Mouse (Mus musculus) cortical plate, adult 2 months (tissue): ENCODE measurements around the gene Ern2.

Experiments used
- CTCF ChIP-seq: fragments of 200-500 bp; IDR thresholded peaks from 2 replicates; pipeline ENCODE4 v1.5.1; 2011; ENCODE audit warnings: mild to moderate bottlenecking, control low read depth, low read length; ENCODE audit not compliant: insufficient read depth; ENCODE audit errors: extremely low read depth
- POLR2A ChIP-seq: fragments of 200-500 bp; IDR thresholded peaks from 2 replicates; pipeline ENCODE4 v1.6.1; 2011; ENCODE audit warnings: mild to moderate bottlenecking, low read length, control low read depth; ENCODE audit not compliant: insufficient read depth; ENCODE audit errors: extremely low read depth

DNA sequence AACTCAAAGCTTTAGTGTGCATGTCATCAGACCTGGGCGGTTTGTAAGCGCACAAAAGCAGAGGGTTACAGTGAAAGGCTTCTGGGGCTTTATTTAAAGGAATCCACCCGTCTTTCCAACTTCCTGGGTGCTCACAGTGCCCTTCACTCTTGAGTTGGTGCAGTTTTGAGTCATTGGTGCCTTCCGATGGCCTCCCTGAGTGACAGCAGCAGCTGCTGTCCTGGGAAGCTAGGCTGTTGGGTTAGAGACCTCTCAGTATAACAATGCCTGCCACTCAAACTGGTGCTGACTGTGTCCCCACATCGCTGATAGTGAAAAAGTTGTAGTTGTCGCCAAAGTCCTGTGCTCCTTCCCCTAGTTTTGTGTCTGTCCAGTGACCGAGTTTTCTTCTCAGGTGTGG is 18.8 kb downstream of the Ern2 start:
- no peak for TF ChIP-seq POLR2A
- TF ChIP-seq CTCF = no peak
